Mouse (Mus musculus): ENCODE data around the gene Golph3l.

GRCm38 (mm10) chr3:95630856-95631255 lies 42.1 kb downstream of the Golph3l start:
- TF ChIP-seq CTCF (IDR thresholded peaks at IDR 0.05; ENCODE audit: control insufficient read depth, insufficient read depth, low read length) (no peak), POLR2A (IDR thresholded peaks at IDR 0.05; ENCODE audit: borderline replicate concordance, control insufficient read depth, low read depth, low read length) (no peak)
